Mouse (Mus musculus): Measurements from ENCODE around the gene Vmn1r27. TPM values are rescaled to one million over a fixed set of nuclear protein-coding genes. Genes with fewer than 3 reads are reported as not detected.

The Vmn1r27 gene
- 0.12 TPM in 1 of 2 replicates, not detected in the other for polyA plus RNA-seq (2015; fragmentation: Nextera tagmentation; extraction: Ambion mirVana)

- ATAC-seq (ENCODE audit: insufficient number of reproducible peaks, low FRiP score, low TSS enrichment, low read depth): no peak
- 73% methylated on average over 2 of the region's 2 CpGs for WGBS
- H3K4me1 ChIP-seq: no peaks in the 10 kb centered on the region
Observed at GRCm38 (mm10) chr6:58218721-58219120, at the start of gene Vmn1r27. TSS of gene Vmn1r27 (minus strand) at chr6:58218821.

GRCm38 (mm10) chr6:58261737-58262136 lies 43.1 kb upstream of the Vmn1r27 start, which contains the start of gene Vmn1r28:
TSS of gene Vmn1r28 (plus strand) at chr6:58262037.
- H3K9ac ChIP-seq: no peak within 1 kb of the TSS
- no peak for ATAC-seq (ENCODE audit: insufficient number of reproducible peaks, low FRiP score, low TSS enrichment, low read depth)
- 72% methylated on average over 1 of the region's 1 CpGs for WGBS
- no peak within 1 kb of the TSS for H3K27ac ChIP-seq (replicated peaks)
- no peak within 1 kb of the TSS for H3K4me3 ChIP-seq (replicated peaks)
- no peaks in the 10 kb centered on the region for H3K27me3 ChIP-seq
- no peaks in the 10 kb centered on the region for H3K36me3 ChIP-seq
- no peaks in the 10 kb centered on the region for H3K9me3 ChIP-seq (replicated peaks)
- H3K4me2 ChIP-seq (replicated peaks): no peak within 1 kb of the TSS
- no peaks in the 10 kb centered on the region for H3K4me1 ChIP-seq

More at GRCm38 (mm10) chr6:58218721-58219120, at the start of gene Vmn1r27:
- H3K4me3 ChIP-seq (replicated peaks): no peak within 1 kb of the TSS
- no peak within 1 kb of the TSS for H3K27ac ChIP-seq (replicated peaks)
- no peaks in the 10 kb centered on the region for H3K9me3 ChIP-seq (replicated peaks)
- no peaks in the 10 kb centered on the region for H3K27me3 ChIP-seq
- no peaks in the 10 kb centered on the region for H3K36me3 ChIP-seq
- no peak within 1 kb of the TSS for H3K9ac ChIP-seq
- H3K4me2 ChIP-seq (replicated peaks): no peak within 1 kb of the TSS

GRCm38 (mm10) chr6:58216119-58216518 lies 2.5 kb downstream of the Vmn1r27 start:
- Histone ChIP-seq H3K27me3 (no peaks in the 10 kb centered on the region), H3K4me2 (replicated peaks) (no peak overlapping the region), H3K9me3 (replicated peaks) (no peaks in the 10 kb centered on the region), H3K4me3 (replicated peaks) (no peak overlapping the region), H3K4me1 (no peaks in the 10 kb centered on the region), H3K36me3 (no peaks in the 10 kb centered on the region), H3K9ac (no peak overlapping the region), H3K27ac (replicated peaks) (no peak overlapping the region)
- WGBS: 68% methylated on average over 2 of the region's 2 CpGs
- no peak for ATAC-seq (ENCODE audit: insufficient number of reproducible peaks, low FRiP score, low TSS enrichment, low read depth)

Other genes starting within 250 kb of the Vmn1r27 start
- not detected in 2 replicates for gene Vmn1r25, start 238.0 kb downstream of the Vmn1r27 start, polyA plus RNA-seq (2015; fragmentation: Nextera tagmentation; extraction: Ambion mirVana)
- not detected in 2 replicates for gene Vmn1r26, start 203.7 kb downstream of the Vmn1r27 start, polyA plus RNA-seq (2015; fragmentation: Nextera tagmentation; extraction: Ambion mirVana)
- not detected in 2 replicates for gene Vmn1r28, start 43.2 kb upstream of the Vmn1r27 start, polyA plus RNA-seq (2015; fragmentation: Nextera tagmentation; extraction: Ambion mirVana)
- not detected in 2 replicates for gene Vmn1r29, start 82.7 kb upstream of the Vmn1r27 start, polyA plus RNA-seq (2015; fragmentation: Nextera tagmentation; extraction: Ambion mirVana)
- gene Vmn1r30, start 224.6 kb upstream of the Vmn1r27 start, polyA plus RNA-seq (2015; fragmentation: Nextera tagmentation; extraction: Ambion mirVana): not detected in 2 replicates

Data from embryonic facial prominence, embryonic 15.5 days (tissue).